Mouse (Mus musculus) induced T-regulatory cell, adult 2 months (primary cell): Measurements from ENCODE around the gene Ibsp.

Experiments used
- DNase-seq: peaks from one replicate; pipeline ENCODE4 v3.0.0-alpha.2; 2012; ENCODE audit warnings: low read depth

Ibsp gene

DNA sequence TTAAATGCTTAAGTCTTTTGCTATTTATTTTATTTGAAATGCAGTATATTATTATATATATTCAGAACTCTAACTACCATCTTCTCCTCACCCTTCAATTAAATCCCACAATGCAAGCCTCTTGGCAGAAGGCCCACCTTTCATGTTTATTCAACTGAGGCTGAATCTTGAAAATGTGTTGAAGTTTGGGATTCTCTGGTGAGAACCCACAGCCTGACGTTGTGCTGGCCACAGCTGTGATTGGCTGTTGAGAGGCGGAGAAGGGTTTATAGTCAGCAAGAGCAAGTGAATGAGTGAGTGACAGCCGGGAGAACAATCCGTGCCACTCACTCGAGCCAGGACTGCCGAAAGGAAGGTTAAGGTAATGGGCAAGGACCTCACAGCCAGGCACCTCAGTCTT is at the start of gene Ibsp:
TSS of gene Ibsp (plus strand) at position 178 of the 400 bp plus-strand sequence.
- DNase-seq = no peak

DNA sequence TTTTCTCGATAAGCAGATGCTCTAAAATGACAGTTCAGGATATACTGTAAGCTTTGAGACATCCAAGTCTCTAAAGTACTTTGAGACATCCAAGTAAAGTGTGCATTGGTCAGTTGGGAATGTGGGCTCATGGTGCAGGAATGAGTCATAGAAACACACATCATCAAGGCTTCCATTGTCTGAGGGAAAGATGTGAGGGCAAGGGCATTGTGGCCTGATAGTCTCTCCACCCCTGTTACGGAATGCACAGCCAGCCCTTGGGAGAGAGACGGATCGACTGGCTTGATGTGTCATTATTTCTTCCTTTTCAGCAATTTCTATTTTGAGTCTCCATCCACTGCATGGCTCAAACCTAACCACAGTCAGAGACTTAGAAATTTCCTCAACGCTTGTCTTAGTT is 47.2 kb upstream of the Ibsp start:
- no peak for DNase-seq

DNA sequence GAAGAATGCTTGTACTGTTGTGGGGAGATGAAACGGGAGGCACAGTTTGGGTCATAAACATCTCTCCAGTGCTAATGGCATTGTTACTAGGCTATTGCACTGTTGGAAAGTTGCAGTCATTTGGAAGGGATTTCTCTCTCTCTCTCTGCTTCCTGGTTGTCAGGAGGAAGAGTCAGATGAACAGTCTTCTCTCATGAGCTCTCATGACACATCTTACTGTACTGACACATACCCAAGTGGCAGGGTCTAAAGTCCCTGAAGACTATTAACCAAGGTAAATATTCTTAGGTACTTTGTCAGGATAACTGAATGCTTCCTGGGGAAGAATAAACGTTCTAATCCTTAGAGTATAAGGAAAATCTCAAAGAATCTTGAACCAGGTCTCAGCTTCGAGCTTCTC is 42.4 kb upstream of the Ibsp start:
- DNase-seq = no peak

DNA sequence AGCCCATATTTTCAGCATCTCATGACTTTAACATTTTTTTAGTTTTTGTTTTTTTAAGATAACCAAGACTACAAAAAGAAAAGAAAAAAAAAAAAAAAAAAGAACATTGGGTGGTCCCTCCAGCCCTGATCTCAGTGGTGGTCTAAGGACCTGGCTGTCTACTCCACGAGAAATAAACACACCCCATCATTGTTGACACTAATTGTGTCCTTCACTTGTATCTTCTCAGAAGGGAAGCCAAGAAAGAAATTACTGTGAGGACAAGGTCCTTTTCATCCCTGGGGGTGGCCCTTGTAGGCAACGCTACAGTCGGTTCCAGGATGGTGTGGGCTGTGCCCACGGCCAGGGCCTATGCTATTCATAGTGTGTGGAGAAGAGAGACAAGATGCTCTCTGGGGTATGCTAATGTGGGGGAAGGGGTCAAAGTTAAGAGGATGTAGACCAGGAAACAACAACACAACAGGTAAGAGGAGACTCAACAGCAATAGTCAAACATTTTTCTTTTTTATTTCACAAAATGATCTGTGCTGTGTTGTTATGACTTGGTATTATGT is 37.0 kb upstream of the Ibsp start:
- no peak for DNase-seq

- no peak for DNase-seq
Measured at GRCm38 (mm10) chr5:104263014-104263776, 35.8 kb upstream of the Ibsp start.

- no peak for DNase-seq
Measured at GRCm38 (mm10) chr5:104294201-104294600, 4.8 kb upstream of the Ibsp start.

DNA sequence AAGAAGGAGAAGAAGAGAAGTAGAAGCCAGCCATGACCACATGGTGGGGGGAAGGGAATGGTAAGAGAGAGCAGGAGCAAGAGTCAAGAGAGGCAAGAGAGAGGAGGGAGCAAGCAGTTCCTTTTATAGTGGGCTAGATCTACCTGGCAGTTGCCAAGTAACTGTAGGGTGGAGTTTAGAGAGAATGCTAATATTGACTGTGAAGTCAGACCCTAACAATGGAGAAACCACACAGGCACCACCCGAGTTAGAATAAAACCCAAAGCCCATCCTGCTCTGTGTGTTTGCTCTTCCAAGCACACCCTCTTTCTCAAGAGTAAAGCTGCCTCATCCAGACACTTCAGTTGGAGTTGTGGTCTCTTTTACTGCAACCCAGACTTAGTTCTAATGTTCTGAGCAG is 15.1 kb downstream of the Ibsp start:
- DNase-seq = no peak

- DNase-seq = no peak
Measured at GRCm38 (mm10) chr5:104325029-104325428, 26.1 kb downstream of the Ibsp start, which contains the start of gene Mepe. TSS of gene Mepe (plus strand) at chr5:104325329.

GRCm38 (mm10) chr5:104326884-104327283 is 27.9 kb downstream of the Ibsp start:
- no peak for DNase-seq

DNA sequence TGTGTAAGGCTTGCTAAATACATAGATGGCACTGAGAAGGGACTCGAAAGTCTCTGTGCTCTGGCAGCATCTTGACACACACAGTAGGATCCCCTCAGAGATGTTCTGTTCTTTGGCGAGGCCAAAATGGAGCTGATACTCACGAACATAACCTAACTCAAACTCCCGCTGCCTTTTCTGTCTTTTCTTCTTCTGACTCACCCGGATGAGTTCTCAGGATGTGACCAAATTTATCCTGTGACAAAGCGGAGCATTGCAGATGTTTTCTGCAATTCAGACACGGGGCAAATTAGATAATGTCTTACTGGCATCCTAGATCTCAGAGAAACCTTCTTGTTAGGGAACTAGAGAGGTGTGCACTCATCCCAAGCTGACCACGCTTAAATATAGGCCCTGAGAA is 28.4 kb downstream of the Ibsp start:
- DNase-seq = no peak

DNA sequence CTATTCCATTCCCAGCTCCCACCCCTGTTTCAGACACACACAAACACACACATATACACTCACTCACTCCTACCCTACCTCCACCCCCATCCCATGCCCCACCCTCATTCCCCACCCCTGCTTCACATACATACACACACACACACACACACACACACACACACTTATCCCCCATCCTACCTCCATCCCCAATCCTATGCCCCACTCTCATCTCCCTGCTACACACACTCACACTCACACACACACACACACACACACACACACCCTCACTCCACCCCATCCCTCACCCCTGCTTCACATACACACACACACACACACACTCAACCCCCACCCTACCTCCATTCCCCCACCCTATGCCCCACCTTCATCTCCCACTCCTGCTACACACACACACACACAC is 28.9 kb downstream of the Ibsp start:
- no peak for DNase-seq

- no peak for DNase-seq
Measured at GRCm38 (mm10) chr5:104328317-104328850, 29.4 kb downstream of the Ibsp start.

DNA sequence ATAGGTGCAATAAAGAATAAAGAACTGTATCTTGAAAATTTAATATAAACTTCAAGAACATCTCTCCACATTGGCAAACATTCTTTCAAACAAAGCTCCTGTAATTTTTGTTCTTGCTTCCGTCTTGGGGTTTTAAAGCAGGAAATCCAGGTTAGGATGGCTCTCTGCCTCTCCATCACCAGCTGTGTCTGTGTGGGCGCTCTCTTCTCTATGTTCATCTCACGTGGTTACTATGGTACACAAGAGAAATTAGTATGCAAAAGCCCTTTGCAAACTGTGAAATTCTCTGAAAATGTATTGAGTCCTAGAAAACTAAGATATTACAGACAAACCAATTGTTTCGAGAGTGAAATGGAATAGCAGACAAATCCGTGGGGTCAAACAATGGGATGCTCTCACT is 30.4 kb downstream of the Ibsp start:
- no peak for DNase-seq

DNA sequence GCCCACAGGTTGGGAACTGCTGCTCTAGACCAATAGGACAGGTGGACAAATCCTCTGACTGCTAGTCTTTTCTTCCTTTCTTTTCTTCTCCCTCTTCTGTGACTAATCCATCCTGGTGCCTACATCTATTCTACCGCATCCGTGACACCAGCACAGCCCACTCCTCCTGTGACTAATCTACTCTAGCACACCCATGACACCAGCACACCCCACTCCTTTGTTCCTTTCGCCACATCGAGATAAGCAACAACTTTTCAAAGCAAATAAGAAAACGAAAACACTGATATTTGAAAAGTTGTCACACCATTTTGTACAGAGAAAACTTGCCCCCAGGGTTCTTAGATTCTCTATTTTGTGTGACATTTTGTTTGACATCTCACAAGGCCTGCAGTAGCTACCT is 31.1 kb downstream of the Ibsp start:
- no peak for DNase-seq

GRCm38 (mm10) chr5:104332296-104332695 is 33.3 kb downstream of the Ibsp start:
- DNase-seq = no peak

GRCm38 (mm10) chr5:104333231-104333640 is 34.3 kb downstream of the Ibsp start:
- DNase-seq = peak; percentile 13

GRCm38 (mm10) chr5:104333643-104334042 is 34.7 kb downstream of the Ibsp start:
- no peak for DNase-seq

DNA sequence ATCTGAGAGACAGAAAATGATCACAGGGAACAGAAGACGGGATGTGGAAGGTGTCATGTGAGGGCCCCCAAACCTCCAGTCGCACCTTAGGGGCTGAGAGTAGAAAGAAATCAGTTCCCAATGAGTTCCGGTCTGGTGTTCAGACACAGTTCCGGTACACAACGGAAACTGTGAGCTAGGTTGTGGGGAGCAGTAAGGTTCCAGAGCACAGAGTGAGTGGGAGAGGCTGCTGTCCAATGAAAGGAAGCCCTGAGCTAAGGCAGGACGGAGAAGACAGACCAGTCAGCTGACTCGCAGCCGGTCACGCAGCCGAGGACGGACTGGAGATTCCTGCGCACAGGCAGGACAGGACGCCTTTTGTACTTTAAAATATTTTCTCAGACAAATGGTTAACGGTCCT is 35.5 kb downstream of the Ibsp start:
- no peak for DNase-seq

DNA sequence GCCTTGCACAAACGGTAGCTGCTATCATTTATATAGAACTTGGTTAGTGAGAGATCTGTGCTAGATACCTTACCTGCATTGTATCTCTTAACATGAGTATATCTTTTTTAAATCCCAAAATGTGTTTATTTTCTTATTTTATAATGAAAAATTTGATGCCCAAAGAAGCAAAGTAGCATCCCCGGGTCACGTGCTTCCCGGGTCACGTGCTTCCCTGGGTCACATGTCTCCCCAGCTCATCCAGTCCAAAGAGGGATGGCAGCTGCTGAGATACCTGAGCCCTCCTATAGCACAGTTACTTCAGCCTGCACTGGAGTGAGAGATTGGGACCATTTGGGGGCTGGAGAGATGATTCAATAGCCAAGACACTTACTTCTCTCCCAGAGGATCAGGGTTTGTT is 37.0 kb downstream of the Ibsp start:
- no peak for DNase-seq

- DNase-seq = no peak
Measured at GRCm38 (mm10) chr5:104337491-104337890, 38.5 kb downstream of the Ibsp start.

DNA sequence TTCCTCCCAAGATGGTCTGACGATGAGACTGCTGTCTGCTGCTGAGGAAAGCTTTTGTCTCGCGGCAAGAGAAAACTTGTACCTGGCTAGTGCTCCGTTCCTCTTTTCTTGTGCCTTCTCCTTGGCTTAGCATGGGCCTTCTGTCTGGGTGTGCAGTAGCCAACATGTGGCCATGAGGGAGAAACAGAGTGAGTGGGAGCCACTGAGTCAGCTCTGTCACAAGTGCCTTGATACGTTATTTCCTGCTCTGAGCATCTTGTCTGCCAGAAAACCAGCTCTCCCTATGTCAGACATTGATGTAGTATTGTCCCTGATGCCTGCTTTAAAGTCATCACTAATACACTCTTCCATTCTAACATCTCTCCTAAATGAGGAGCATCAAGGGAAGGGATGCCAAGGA is 40.0 kb downstream of the Ibsp start:
- no peak for DNase-seq

DNA sequence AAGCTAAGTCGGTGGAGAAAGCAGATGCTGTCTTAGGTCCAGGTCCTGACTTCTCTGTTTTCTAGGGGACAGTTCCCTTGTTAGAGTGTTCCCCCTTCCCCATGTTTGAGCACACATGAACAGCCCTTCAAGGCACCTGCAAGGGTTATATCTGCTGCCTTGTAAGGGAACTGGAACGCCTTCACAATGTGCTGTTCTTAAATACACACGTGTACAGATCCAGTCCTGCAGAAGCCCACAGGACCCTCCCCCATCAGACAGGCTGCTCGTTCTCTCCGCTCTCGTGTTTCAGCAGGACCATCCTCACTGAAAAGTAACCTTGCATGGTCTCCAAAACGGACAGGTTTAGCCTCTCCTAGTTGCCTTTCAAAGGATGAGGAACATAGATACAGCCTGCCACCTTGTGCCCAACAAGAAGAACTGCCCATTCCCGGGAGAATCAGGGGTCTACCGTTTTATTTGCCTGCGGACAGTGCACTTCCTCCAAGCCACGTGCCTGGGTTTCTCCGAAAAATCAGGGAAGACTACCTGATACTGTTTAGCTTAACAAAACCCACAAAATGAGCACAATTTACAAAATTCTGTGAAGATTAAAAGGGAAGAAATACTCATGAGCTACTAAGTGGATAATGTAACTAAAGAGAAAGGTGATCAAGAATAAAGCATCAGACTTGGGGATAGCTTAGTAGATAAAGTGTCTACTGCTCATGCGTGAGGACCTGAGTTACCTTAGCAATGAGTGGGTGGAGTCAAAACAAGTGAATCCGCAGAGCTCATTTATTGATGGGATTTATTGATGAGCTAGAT is 40.9 kb downstream of the Ibsp start:
- DNase-seq = peak; percentile 3

DNA sequence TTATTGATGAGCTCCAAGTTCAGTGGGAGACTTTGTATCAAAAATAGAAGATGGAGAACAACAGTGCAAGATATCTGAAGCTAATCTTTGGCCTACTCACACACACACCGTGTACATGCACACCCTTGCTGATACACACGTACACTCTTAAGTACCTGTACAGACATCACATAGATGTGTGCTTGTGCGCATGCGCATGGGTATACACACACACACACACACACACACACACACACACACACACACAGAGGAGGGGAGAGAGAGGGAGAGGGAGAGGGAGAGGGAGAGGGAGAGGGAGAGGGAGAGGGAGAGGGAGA is 41.5 kb downstream of the Ibsp start:
- DNase-seq = no peak
